Mouse (Mus musculus) right cerebral cortex, postnatal 36 days (tissue): ENCODE data around the gene Zfp791.
"Not testable (repeated sequence)": the region's sequence is repeated elsewhere in the genome, so short reads cannot be mapped to it uniquely, and the experiment has no call there.

Source experiments
- DNase-seq, 2 experiments: peaks; one replicate each; pipeline ENCODE4 v3.0.0; 2022; ENCODE audit warnings: low spot score in 2 of 2, mixed read lengths in 1 of 2

Zfp791 gene

GRCm38 (mm10) chr8:85083108-85083813, 39.6 kb downstream of the Zfp791 start, which contains the start of gene Man2b1:
Gene Man2b1, plus strand, starts transcription at chr8:85083270.
- peak; percentile 85 to 88 for DNase-seq

GRCm38 (mm10) chr8:85082169-85082568, 40.7 kb downstream of the Zfp791 start:
- not testable (repeated sequence) for DNase-seq

GRCm38 (mm10) chr8:85081216-85081555, 41.7 kb downstream of the Zfp791 start, which contains the start of gene Wdr83:
Gene Wdr83, minus strand, starts transcription at chr8:85081306.
- DNase-seq: no peak

- DNase-seq: no peak
These were observed 42.2 kb downstream of the Zfp791 start, which contains the start of gene Wdr83os for GRCm38 (mm10) chr8:85080532-85081215. Gene Wdr83os, plus strand, starts transcription at chr8:85080740.

GRCm38 (mm10) chr8:85080214-85080531, 42.7 kb downstream of the Zfp791 start:
- no peak for DNase-seq

- peak; percentile 69 to 70 for DNase-seq
These were observed 45.9 kb downstream of the Zfp791 start for GRCm38 (mm10) chr8:85076993-85077392.

GRCm38 (mm10) chr8:85076001-85076400, 46.9 kb downstream of the Zfp791 start:
- no peak for DNase-seq

- no peak for DNase-seq
These were observed 48.3 kb downstream of the Zfp791 start for GRCm38 (mm10) chr8:85074617-85075016.

- DNase-seq: no peak
These were observed 48.7 kb downstream of the Zfp791 start for GRCm38 (mm10) chr8:85074167-85074566.

- DNase-seq: no peak
These were observed 49.8 kb downstream of the Zfp791 start for GRCm38 (mm10) chr8:85073041-85073612.

GRCm38 (mm10) chr8:85072364-85072929, 50.4 kb downstream of the Zfp791 start:
- DNase-seq: no peak

GRCm38 (mm10) chr8:85071514-85072281, 51.2 kb downstream of the Zfp791 start, which contains the start of gene Dhps:
Gene Dhps, plus strand, starts transcription at chr8:85071757.
- peak; percentile 89 to 94 for DNase-seq

GRCm38 (mm10) chr8:85071041-85071440, 51.9 kb downstream of the Zfp791 start:
- no peak for DNase-seq

- no peak for DNase-seq
These were observed 54.9 kb downstream of the Zfp791 start, which contains the start of gene Gm5741 for GRCm38 (mm10) chr8:85067982-85068381. Gene Gm5741, minus strand, starts transcription at chr8:85067982.

- DNase-seq: no peak
These were observed 55.7 kb downstream of the Zfp791 start for GRCm38 (mm10) chr8:85067155-85067554.

GRCm38 (mm10) chr8:85065213-85065612, 57.7 kb downstream of the Zfp791 start:
- no peak for DNase-seq

- DNase-seq: no peak
These were observed 60.3 kb downstream of the Zfp791 start for GRCm38 (mm10) chr8:85062603-85063002.

GRCm38 (mm10) chr8:85059879-85060616, 62.8 kb downstream of the Zfp791 start, which contains the start of gene Fbxw9:
Gene Fbxw9, plus strand, starts transcription at chr8:85060055.
- peak; percentile 92 to 93 for DNase-seq
